Mouse (Mus musculus) stomach, embryonic 14.5 days (tissue): ENCODE data around the gene Adcy10. TPM values are rescaled to one million over a fixed set of nuclear protein-coding genes. Genes with fewer than 3 reads are reported as not detected.

Experiments used
- ATAC-seq: fragments of 200-750 bp; cut with Nextera tagmentation; 2 replicates; pipeline ENCODE4 v1.8.0; 2017; ENCODE audit warnings: low read depth, moderate TSS enrichment; ENCODE audit not compliant: insufficient number of reproducible peaks, insufficient read depth, low FRiP score
- H3K27ac ChIP-seq: fragments of 300-500 bp; sonication (generic); 2 replicates; pipeline ENCODE4 v1.5.1; 2014; ENCODE audit warnings: mild to moderate bottlenecking, low read length, moderate library complexity, mixed read lengths
- H3K27me3 ChIP-seq: fragments of 300-500 bp; sonication (generic); 2 replicates; pipeline ENCODE4 v1.6.1; 2014; ENCODE audit warnings: low read length, control low read depth, mixed read lengths; ENCODE audit not compliant: control insufficient read depth, insufficient read depth
- H3K36me3 ChIP-seq: fragments of 300-500 bp; sonication (generic); 2 replicates; pipeline ENCODE4 v1.6.1; 2014; ENCODE audit warnings: mild to moderate bottlenecking, control low read depth, low read length, moderate library complexity, mixed read lengths; ENCODE audit not compliant: control insufficient read depth, insufficient read depth
- H3K4me1 ChIP-seq: fragments of 300-500 bp; sonication (generic); 2 replicates; pipeline ENCODE4 v1.6.1; 2014; ENCODE audit warnings: low read length, control low read depth, mixed read lengths; ENCODE audit not compliant: control insufficient read depth, insufficient read depth
- H3K4me2 ChIP-seq: fragments of 300-500 bp; sonication (generic); replicated peaks from 2 replicates; pipeline ENCODE4 v1.6.1; 2014; ENCODE audit warnings: low read depth, low read length, control low read depth
- H3K4me3 ChIP-seq: fragments of 300-500 bp; sonication (generic); 2 replicates; pipeline ENCODE4 v1.5.1; 2014; ENCODE audit warnings: low read depth, low read length, control low read depth
- H3K9ac ChIP-seq: fragments of 300-500 bp; sonication (generic); replicated peaks from 2 replicates; pipeline ENCODE4 v1.6.1; 2014; ENCODE audit warnings: low read depth, mild to moderate bottlenecking, control low read depth, low read length, moderate library complexity, mixed read lengths
- H3K9me3 ChIP-seq: fragments of 300-500 bp; sonication (generic); 2 replicates; pipeline ENCODE4 v1.6.1; 2016; ENCODE audit warnings: low read depth, low read length, control low read depth; ENCODE audit not compliant: control insufficient read depth
- WGBS: fragments of 180-500 bp; shearing (Covaris S2); extraction: QIAGEN DNeasy Blood & Tissue Kit; methylation state at CpG from one replicate; pipeline ENCODE4 v1.1.7; 2014; 5-methylcytosine and 5-hydroxymethylcytosine counted together
- polyA plus RNA-seq: library from polyadenylated mRNA; unstranded; fragments of >200 nt; fragmentation: Nextera tagmentation; extraction: Ambion mirVana; gene quantifications from 2 replicates; pipeline ENCODE4 v1.2.1, GENCODE M21; 2014

The Adcy10 gene
- polyA plus RNA-seq, 1 experiment from 2014 or later = 0.39 TPM

GRCm38 (mm10) chr1:165585389-165586104 lies 100.6 kb downstream of the Adcy10 start:
- Histone ChIP-seq H3K27ac (no peak overlapping the region), H3K4me2 (no peak overlapping the region), H3K36me3 (no peaks in the 10 kb centered on the region), H3K4me3 (no peak overlapping the region), H3K4me1 (peaks cover 15% of the 10 kb centered on the region), H3K9me3 (no peaks in the 10 kb centered on the region), H3K9ac (no peak overlapping the region), H3K27me3 (no peaks in the 10 kb centered on the region)
- WGBS = 57% methylated on average over 14 of the region's 14 CpGs
- no peak for ATAC-seq

- Histone ChIP-seq H3K9me3 (no peaks in the 10 kb centered on the region), H3K27me3 (no peaks in the 10 kb centered on the region), H3K4me1 (peaks cover 15% of the 10 kb centered on the region), H3K9ac (no peak overlapping the region), H3K4me2 (no peak overlapping the region), H3K36me3 (peaks cover 1% of the 10 kb centered on the region; the same call in 1 of the 2 replicates), H3K4me3 (no peak overlapping the region), H3K27ac (no peak overlapping the region)
- ATAC-seq = no peak
- WGBS = 86% methylated on average over 1 of the region's 1 CpGs
These were observed 101.4 kb downstream of the Adcy10 start for GRCm38 (mm10) chr1:165586366-165586765.

- 35% methylated on average over 8 of the region's 8 CpGs for WGBS
- no peak for ATAC-seq
- Histone ChIP-seq H3K27me3 (no peaks in the 10 kb centered on the region), H3K36me3 (peaks cover 13% of the 10 kb centered on the region), H3K27ac (peak overlapping the region; percentile 22; the same call in 1 of the 2 replicates), H3K4me1 (peaks cover 15% of the 10 kb centered on the region), H3K4me3 (no peak overlapping the region), H3K9me3 (no peaks in the 10 kb centered on the region), H3K9ac (no peak overlapping the region), H3K4me2 (no peak overlapping the region)
These were observed 102.9 kb downstream of the Adcy10 start for GRCm38 (mm10) chr1:165587845-165588244.

GRCm38 (mm10) chr1:165589280-165590048 lies 104.5 kb downstream of the Adcy10 start:
- H3K27me3 ChIP-seq = no peaks in the 10 kb centered on the region
- no peak overlapping the region for H3K4me2 ChIP-seq
- H3K9ac ChIP-seq = no peak overlapping the region
- peaks cover 15% of the 10 kb centered on the region for H3K4me1 ChIP-seq
- H3K4me3 ChIP-seq = no peak overlapping the region
- H3K36me3 ChIP-seq = peaks cover 25% of the 10 kb centered on the region
- H3K27ac ChIP-seq = peak overlapping the region; percentile 62; the same call in 1 of the 2 replicates
- WGBS = 26% methylated on average over 10 of the region's 10 CpGs
- peak; percentile 47; the same call in 1 of the 2 replicates for ATAC-seq
- H3K9me3 ChIP-seq = no peaks in the 10 kb centered on the region

DNA sequence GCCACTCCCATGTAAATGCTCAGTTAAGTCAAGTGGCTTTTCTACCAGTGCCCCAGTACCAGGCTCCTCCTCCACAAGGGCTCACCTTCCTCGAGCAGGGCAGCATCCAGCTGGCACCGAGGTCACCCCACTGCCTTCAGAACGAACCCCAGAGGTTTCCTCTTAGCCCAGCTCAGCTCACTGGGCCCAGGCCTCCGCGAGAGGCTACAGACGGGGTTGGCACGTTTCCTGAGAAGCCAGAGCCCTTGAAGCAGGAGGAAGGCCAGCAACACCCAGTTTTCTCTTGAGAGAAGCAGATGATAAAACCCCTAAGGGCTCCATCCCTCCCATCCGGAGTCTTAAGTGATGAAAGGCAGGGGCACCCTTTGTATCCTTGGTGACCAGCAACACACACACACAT lies 105.8 kb downstream of the Adcy10 start:
- H3K27ac ChIP-seq = peak overlapping the region; percentile 5; the same call in 1 of the 2 replicates

GRCm38 (mm10) chr1:165592295-165593082 lies 107.5 kb downstream of the Adcy10 start:
- no peak overlapping the region for H3K4me3 ChIP-seq
- H3K4me2 ChIP-seq = no peak overlapping the region
- WGBS = 84% methylated on average over 14 of the region's 14 CpGs
- peaks cover 46% of the 10 kb centered on the region for H3K36me3 ChIP-seq
- H3K4me1 ChIP-seq = peaks cover 15% of the 10 kb centered on the region
- H3K9ac ChIP-seq = no peak overlapping the region
- no peak overlapping the region for H3K27ac ChIP-seq
- H3K9me3 ChIP-seq = no peaks in the 10 kb centered on the region
- no peak for ATAC-seq
- no peaks in the 10 kb centered on the region for H3K27me3 ChIP-seq

More for the DNA sequence above, 105.8 kb downstream of the Adcy10 start:
- Histone ChIP-seq H3K36me3 (peaks cover 38% of the 10 kb centered on the region), H3K9ac (no peak overlapping the region), H3K9me3 (no peaks in the 10 kb centered on the region), H3K4me2 (no peak overlapping the region), H3K27me3 (no peaks in the 10 kb centered on the region), H3K4me1 (peaks cover 15% of the 10 kb centered on the region), H3K4me3 (no peak overlapping the region)
- ATAC-seq = no peak
- WGBS = 70% methylated on average over 8 of the region's 8 CpGs

DNA sequence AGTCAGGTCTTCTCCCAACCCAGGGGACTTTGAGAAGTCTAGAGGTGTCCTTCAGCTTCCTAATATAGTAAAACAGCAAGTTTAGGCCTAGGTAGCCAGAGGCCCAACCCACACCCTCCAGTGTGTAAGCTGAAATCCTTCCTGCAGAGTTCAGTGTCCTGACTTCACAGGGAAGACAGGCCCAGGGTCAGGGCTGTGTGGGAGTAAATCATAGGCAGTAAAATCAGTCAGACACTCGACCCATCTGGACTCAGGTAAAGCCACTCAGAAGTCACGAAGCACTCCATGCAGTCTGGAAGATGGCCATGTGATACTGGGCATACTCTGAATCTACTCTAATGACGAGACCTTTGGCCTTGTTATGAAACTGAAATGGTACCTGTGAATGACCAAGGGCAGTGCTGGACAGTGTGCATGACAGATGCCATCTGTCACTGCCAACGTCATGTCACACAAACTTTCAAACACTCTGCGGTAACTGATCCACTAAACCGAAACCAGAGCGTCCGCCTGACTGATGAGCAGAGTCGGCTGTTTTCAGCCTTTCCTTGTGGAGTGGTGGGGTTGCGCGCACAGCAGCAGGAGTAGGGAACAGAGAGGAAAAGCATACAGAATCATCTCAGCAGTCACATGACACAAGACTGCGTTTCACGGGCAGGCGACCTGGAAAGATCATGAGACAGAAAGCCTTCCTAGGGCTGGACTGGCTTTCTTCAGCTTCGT lies 109.9 kb downstream of the Adcy10 start:
- ATAC-seq = no peak
- Histone ChIP-seq H3K36me3 (peaks cover 53% of the 10 kb centered on the region), H3K9me3 (no peaks in the 10 kb centered on the region), H3K27me3 (no peaks in the 10 kb centered on the region), H3K4me2 (no peak overlapping the region), H3K4me3 (no peak overlapping the region), H3K9ac (no peak overlapping the region), H3K4me1 (no peaks in the 10 kb centered on the region; the same call in 1 of the 2 replicates), H3K27ac (no peak overlapping the region)
- 69% methylated on average over 15 of the region's 15 CpGs for WGBS
